Mouse (Mus musculus) MEL (cell line): ENCODE results near the gene Col25a1. TPM values are rescaled to one million over a fixed set of nuclear protein-coding genes. Genes with fewer than 3 reads are reported as not detected.

ENCODE experiments used
- DNase-seq: peaks from one replicate; pipeline ENCODE4 v3.0.0; 2011; ENCODE audit warnings: low read depth, low spot score
- H3K27ac ChIP-seq: 2 replicates; pipeline ENCODE4 v1.5.1; 2012; ENCODE audit warnings: low read depth, mild to moderate bottlenecking, control low read depth, low read length, moderate library complexity; ENCODE audit not compliant: control insufficient read depth
- H3K27me3 ChIP-seq, 2 experiments: fragments of 150-350 bp in 1 of 2; sonication (generic) in 1 of 2; 2 replicates each; pipeline ENCODE4 v1.6.1; 2012; ENCODE audit warnings: low read length in 2 of 2, mild to moderate bottlenecking in 2 of 2, improper control_type of control experiment in 1 of 2, moderate library complexity in 1 of 2; ENCODE audit not compliant: insufficient read depth in 2 of 2, control insufficient read depth in 1 of 2
- H3K36me3 ChIP-seq, 2 experiments: 2 replicates each; pipeline ENCODE4 v1.6.1; 2012 to 2014; ENCODE audit warnings: low read length in 2 of 2, improper control_type of control experiment in 1 of 2, inconsistent platforms in 1 of 2, mild to moderate bottlenecking in 1 of 2; ENCODE audit not compliant: insufficient read depth in 2 of 2, control insufficient read depth in 1 of 2
- H3K4me1 ChIP-seq, 2 experiments: fragments of 150-350 bp in 1 of 2; sonication (generic) in 1 of 2; 2 replicates each; pipeline ENCODE4 v1.6.1; 2012; ENCODE audit warnings: low read length in 2 of 2, improper control_type of control experiment in 1 of 2, mild to moderate bottlenecking in 1 of 2; ENCODE audit not compliant: insufficient read depth in 2 of 2, control insufficient read depth in 1 of 2
- H3K4me3 ChIP-seq, 2 experiments: fragments of 150-350 bp in 1 of 2; sonication (generic) in 1 of 2; 2 replicates each; pipeline ENCODE4 v1.5.1; 2012; ENCODE audit warnings: low read depth in 2 of 2, low read length in 2 of 2, mild to moderate bottlenecking in 2 of 2, moderate library complexity in 2 of 2, control low read depth in 1 of 2, improper control_type of control experiment in 1 of 2; ENCODE audit not compliant: control insufficient read depth in 1 of 2, insufficient read depth in 1 of 2
- H3K79me2 ChIP-seq: 2 replicates; pipeline ENCODE4 v1.6.1; 2012; ENCODE audit warnings: mild to moderate bottlenecking, low read length, moderate library complexity; ENCODE audit not compliant: control insufficient read depth, poor library complexity, insufficient read depth
- H3K9ac ChIP-seq: 2 replicates; pipeline ENCODE4 v1.6.1; 2012; ENCODE audit warnings: low read depth, mild to moderate bottlenecking, control low read depth, low read length, moderate library complexity; ENCODE audit not compliant: control insufficient read depth, poor library complexity, severe bottlenecking
- H3K9me3 ChIP-seq: fragments of 150-350 bp; sonication (generic); replicated peaks from 2 replicates; pipeline ENCODE4 v1.6.1; 2012; ENCODE audit warnings: mild to moderate bottlenecking, low read length, improper control_type of control experiment, moderate library complexity; ENCODE audit not compliant: insufficient read depth
- BHLHE40 ChIP-seq: IDR thresholded peaks from 2 replicates; pipeline ENCODE4 v1.6.1; 2012; ENCODE audit warnings: low read depth, mild to moderate bottlenecking, inconsistent platforms, low read length, improper control_type of control experiment, borderline replicate concordance
- MAX ChIP-seq: IDR thresholded peaks from 2 replicates; pipeline ENCODE4 v1.6.1; 2011; ENCODE audit warnings: low read length, improper control_type of control experiment
- MYC ChIP-seq: IDR thresholded peaks from 2 replicates; pipeline ENCODE4 v1.6.1; 2011; ENCODE audit warnings: low read depth, mild to moderate bottlenecking, low read length, improper control_type of control experiment, moderate library complexity
- NRF1 ChIP-seq: IDR thresholded peaks from 2 replicates; pipeline ENCODE4 v1.6.1; 2014; ENCODE audit warnings: low read depth, mild to moderate bottlenecking, inconsistent platforms, low read length, improper control_type of control experiment, moderate library complexity; ENCODE audit not compliant: poor library complexity, insufficient read depth, severe bottlenecking
- RCOR1 ChIP-seq: IDR thresholded peaks from 2 replicates; pipeline ENCODE4 v1.6.1; 2012; ENCODE audit warnings: low read depth, mild to moderate bottlenecking, inconsistent platforms, low read length, improper control_type of control experiment
- TBP ChIP-seq: IDR thresholded peaks from 2 replicates; pipeline ENCODE4 v1.8.0; 2011; ENCODE audit warnings: low read depth, low read length, improper control_type of control experiment
- UBTF ChIP-seq: IDR thresholded peaks from 2 replicates; pipeline ENCODE4 v1.6.1; 2012; ENCODE audit warnings: low read depth, mild to moderate bottlenecking, inconsistent platforms, low read length, improper control_type of control experiment, moderate library complexity, borderline replicate concordance; ENCODE audit not compliant: insufficient read depth
- polyA plus RNA-seq, 2 experiments: library from polyadenylated mRNA; stranded (reverse) in 1 of 2; unstranded in 1 of 2; fragments of >175 nt in 1 of 2; fragments of >200 nt in 1 of 2; gene quantifications; 2 replicates each; pipeline versions ENCODE4 v1.2.1 to v1.2.4; 2012; ENCODE audit warnings: low replicate concordance in 2 of 2, low read depth in 1 of 2; ENCODE audit not compliant: insufficient read length in 2 of 2, insufficient read depth in 1 of 2, missing spikeins in 1 of 2
- total RNA-seq: library from RNA; depleted of rRNA; stranded (reverse); fragments of 300-350 nt; gene quantifications from 2 replicates; pipeline ENCODE4 v1.2.3, GENCODE M21; 2012

Gene Col25a1
- total and polyA plus RNA-seq, 3 experiments: not detected

DNA sequence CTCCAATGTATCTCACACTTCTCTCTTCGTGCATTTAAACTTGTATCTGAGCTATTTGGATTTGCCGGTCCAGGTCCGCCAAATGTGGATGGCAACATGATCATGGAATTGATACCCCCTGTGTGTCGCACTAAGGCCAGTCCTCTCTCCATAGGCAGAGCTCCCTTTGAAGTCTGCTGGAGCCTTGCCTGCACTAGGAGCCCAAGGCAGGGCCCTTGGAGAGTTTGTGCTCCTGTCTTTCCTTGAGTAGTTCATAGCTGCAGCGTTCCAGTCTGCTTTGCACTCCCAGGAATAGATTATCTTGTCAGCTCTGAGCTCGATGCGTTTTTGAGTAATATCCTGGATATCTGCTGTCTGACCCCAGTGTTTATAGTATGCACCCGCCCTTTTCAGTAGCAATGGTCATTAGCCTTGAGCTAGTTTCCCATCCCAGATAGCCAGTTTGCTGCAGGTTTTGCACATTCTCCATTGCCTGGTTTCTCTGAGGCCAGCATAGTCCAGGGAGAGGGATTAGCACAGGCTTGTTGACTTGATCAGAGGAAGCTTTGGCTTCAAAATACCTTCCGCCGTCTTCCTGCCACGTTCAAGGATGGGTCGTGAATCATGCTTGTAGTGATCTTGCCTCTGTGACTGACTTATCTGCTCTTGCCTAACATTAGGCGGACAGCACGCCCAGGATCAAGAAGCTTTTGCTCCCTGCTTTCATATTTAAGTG lies 258.1 kb downstream of the Col25a1 start:
- Histone ChIP-seq H3K4me1 (no peaks in the 10 kb centered on the region), H3K9me3 (no peaks in the 10 kb centered on the region), H3K36me3 (no peaks in the 10 kb centered on the region), H3K4me3 (no peak overlapping the region), H3K27ac (no peak overlapping the region), H3K9ac (no peak overlapping the region), H3K27me3 (no peaks in the 10 kb centered on the region)
- DNase-seq: no peak
- no peak for TF ChIP-seq MYC
- TF ChIP-seq TBP: no peak
- no peak for TF ChIP-seq UBTF
- TF ChIP-seq, all 39 proteins: peak for 0
- H3K79me2 ChIP-seq: no peaks in the 10 kb centered on the region

- no peaks in the 10 kb centered on the region for H3K9me3 ChIP-seq
- H3K36me3 ChIP-seq: no peaks in the 10 kb centered on the region
- TF ChIP-seq MAX (no peak), BHLHE40 (no peak), RCOR1 (no peak)
- DNase-seq: no peak
- H3K27me3 ChIP-seq: no peaks in the 10 kb centered on the region
- no peak overlapping the region for H3K4me3 ChIP-seq
- H3K27ac ChIP-seq: no peak overlapping the region
- no peak overlapping the region for H3K9ac ChIP-seq
- no peaks in the 10 kb centered on the region for H3K4me1 ChIP-seq
- H3K79me2 ChIP-seq: no peaks in the 10 kb centered on the region
Measured at GRCm38 (mm10) chr3:130396636-130397035, 265.3 kb downstream of the Col25a1 start.

DNA sequence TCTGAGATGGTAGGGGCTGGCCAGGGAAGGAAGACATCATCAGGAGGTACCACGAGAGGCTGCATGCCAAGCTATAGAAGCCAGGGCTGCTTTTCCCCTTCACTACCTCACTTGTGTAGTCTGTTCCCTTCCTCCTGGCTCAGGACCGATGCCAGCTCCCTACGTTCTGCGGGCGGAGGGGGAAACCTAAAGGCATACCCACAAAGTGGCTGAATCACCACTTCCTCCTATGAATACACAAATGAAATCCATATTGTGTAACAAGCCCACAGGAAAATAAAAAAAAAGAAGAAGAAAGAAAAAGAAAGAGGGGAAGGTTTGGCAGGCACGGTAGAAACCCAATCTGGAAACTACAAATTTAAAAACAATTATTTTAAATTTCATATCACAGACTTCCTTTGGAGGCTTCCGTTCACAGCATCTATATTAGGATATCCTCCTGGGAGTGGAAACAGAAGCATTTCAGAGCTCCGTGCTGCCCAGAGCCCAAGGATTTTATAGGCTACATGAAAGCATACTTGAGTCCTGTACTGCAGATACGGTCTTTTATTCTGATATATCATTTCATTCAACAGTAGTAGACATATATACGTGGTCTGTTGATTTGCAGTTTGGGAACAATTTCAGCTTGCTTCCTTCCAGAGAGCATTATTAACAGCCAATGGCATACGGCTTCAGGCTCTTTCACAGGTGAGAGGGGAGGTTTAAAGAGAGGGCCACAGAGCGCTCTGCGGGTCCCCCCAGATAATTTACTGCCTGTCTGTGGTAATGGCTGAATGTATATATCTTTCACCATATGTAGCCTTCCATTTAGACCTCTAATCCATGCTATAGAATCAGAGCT lies 269.6 kb downstream of the Col25a1 start:
- no peaks in the 10 kb centered on the region for H3K27me3 ChIP-seq
- H3K27ac ChIP-seq: no peak overlapping the region
- DNase-seq: no peak
- H3K9me3 ChIP-seq: no peaks in the 10 kb centered on the region
- H3K36me3 ChIP-seq: no peaks in the 10 kb centered on the region
- H3K9ac ChIP-seq: no peak overlapping the region
- H3K79me2 ChIP-seq: no peaks in the 10 kb centered on the region
- no peaks in the 10 kb centered on the region for H3K4me1 ChIP-seq
- TF ChIP-seq MAX (no peak), NRF1 (no peak)
- H3K4me3 ChIP-seq: no peak overlapping the region
